7 mouse cellular contexts compared by ENCODE assay signal in the genomic region with DNA sequence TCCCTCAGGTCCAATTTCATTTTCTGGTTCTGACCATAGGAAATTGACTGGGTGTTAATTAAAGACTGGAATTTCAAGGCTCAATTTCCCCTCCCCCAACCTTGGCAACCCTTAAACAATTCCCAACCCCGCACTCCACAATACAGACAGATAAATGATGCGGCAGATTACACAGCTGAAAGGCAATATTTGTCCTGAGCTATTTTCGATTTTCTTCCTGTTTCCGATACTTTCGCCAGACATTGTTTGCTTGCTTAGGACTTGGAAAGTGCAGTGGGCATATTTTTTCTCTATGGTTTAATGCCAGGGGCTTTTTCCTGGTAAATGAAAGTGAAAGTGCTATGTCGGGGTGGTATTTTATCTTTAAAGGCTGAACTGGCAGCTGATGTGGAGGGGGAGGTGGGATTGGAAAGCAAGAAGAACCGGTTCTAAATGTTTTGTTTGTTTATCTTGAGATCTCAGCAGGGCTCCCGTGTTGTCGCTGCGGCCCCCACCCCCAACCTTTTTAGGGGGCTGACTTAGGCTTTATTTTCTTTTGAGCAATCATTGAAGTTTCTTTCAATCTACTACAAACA. TPM values are rescaled to one million over a fixed set of nuclear protein-coding genes. Genes with fewer than 3 reads are reported as not detected.
DNase-seq lines count a peak whose midpoint lies in the region; TF ChIP-seq lines count a peak whose summit lies in the region.

No protein-coding gene starts in this region.

- H3K27ac ChIP-seq in ES-Bruce4 (ENCODE audit: insufficient read depth, low read length): no peak overlapping the region

- peak; percentile 16 to 50 for DNase-seq in adrenal gland, postnatal 36 days
- DNase-seq in fibroblast of lung, adult 2 months (ENCODE audit: low read depth): peak; percentile 12
- peak; percentile 23 for DNase-seq in heart, postnatal 4 days
- DNase-seq in layer of hippocampus, adult 8-10 months (ENCODE audit: low spot score in 2 of 2): peak; percentile 9 to 14
- DNase-seq in lung, postnatal 25 days (ENCODE audit: low spot score): peak; percentile 67
- peak; percentile 43 for DNase-seq in splenic B cell, adult 2 months (ENCODE audit: low read depth, low spot score)

- TF ChIP-seq EP300 in ES-Bruce4 (IDR thresholded peaks at IDR 0.05; ENCODE audit: insufficient read depth, low read depth, low read length): 0 out of 2 replicates have a peak, but pooled peaks have one; percentile 12

- H3K27me3 ChIP-seq in ES-Bruce4 (ENCODE audit: control insufficient read depth, insufficient read depth, low read length, poor library complexity, severe bottlenecking): no peaks in the 10 kb centered on the region
- no peaks in the 10 kb centered on the region; the same call in 1 of the 2 replicates for H3K27me3 ChIP-seq in splenic B cell, adult 2 months (ENCODE audit: control insufficient read depth, insufficient read depth, low read length, poor library complexity, severe bottlenecking)

- H3K9ac ChIP-seq in ES-Bruce4 (ENCODE audit: low read depth, poor library complexity, severe bottlenecking): no peak overlapping the region

- no peak for TF ChIP-seq CTCF in ES-Bruce4 (IDR thresholded peaks at IDR 0.05; ENCODE audit: low read depth, low read length)

- TF ChIP-seq POLR2A in ES-Bruce4 (IDR thresholded peaks at IDR 0.05; ENCODE audit: insufficient read depth, low read length): no peak

- no peak overlapping the region for H3K4me3 ChIP-seq in ES-Bruce4 (ENCODE audit: low read depth, low read length)

- no peaks in the 10 kb centered on the region for H3K4me1 ChIP-seq in ES-Bruce4 (ENCODE audit: control insufficient read depth, insufficient read depth, low read length)

- no peaks in the 10 kb centered on the region for H3K36me3 ChIP-seq in ES-Bruce4 (ENCODE audit: control insufficient read depth, insufficient read depth, low read length, poor library complexity, severe bottlenecking)
- H3K36me3 ChIP-seq in splenic B cell, adult 2 months (ENCODE audit: control insufficient read depth, insufficient read depth, low read length, poor library complexity, severe bottlenecking): no peaks in the 10 kb centered on the region

- H3K9me3 ChIP-seq in ES-Bruce4 (replicated peaks; ENCODE audit: control insufficient read depth, insufficient read depth, low read length, poor library complexity, severe bottlenecking): no peaks in the 10 kb centered on the region

RNA-seq across cellular contexts. Expression of gene Adamts6, which starts 1.8 kb away (rescaled TPM):
- polyA plus RNA-seq in ES-Bruce4 (2011; ENCODE audit: insufficient read depth, insufficient read length, low read depth, missing spikeins): 2.1 and 2.3 TPM in 2 replicates
- 1 to 10 TPM; 2.5 to 4.5 TPM for total RNA-seq in adrenal gland, postnatal 36 days (2021)
- 10 to 100 TPM; 19.9 to 21.8 TPM for total RNA-seq in heart, postnatal 4 days (2021)
- 1 to 10 TPM; 3.8 to 4.9 (median 4.2) TPM for total RNA-seq in layer of hippocampus, adult 8-10 months (2022)

RNA-seq across cellular contexts. Expression of gene Ppwd1, which starts 57.2 kb away (rescaled TPM):
- polyA plus RNA-seq in ES-Bruce4 (2011; ENCODE audit: insufficient read depth, insufficient read length, low read depth, missing spikeins): 54.8 and 57.4 TPM in 2 replicates
- total RNA-seq in adrenal gland, postnatal 36 days (2021): 10 to 100 TPM; 14.0 to 14.2 TPM
- 10 to 100 TPM; 10.2 to 11.6 TPM for total RNA-seq in heart, postnatal 4 days (2021)
- total RNA-seq in layer of hippocampus, adult 8-10 months (2022): 10 to 100 TPM; 13.4 to 16.2 (median 14.7) TPM

RNA-seq across cellular contexts. Expression of gene Cenpk, which starts 57.4 kb away (rescaled TPM):
- polyA plus RNA-seq in ES-Bruce4 (2011; ENCODE audit: insufficient read depth, insufficient read length, low read depth, missing spikeins): 42.2 and 44.0 TPM in 2 replicates
- total RNA-seq in adrenal gland, postnatal 36 days (2021): 1 to 10 TPM; 2.4 to 2.7 TPM
- 10 to 100 TPM; 10.2 to 13.5 TPM for total RNA-seq in heart, postnatal 4 days (2021)
- total RNA-seq in layer of hippocampus, adult 8-10 months (2022): 1 to 10 TPM in 2 of 4 experiments, under 1 TPM in 2; 0.63 to 1.5 (median 1.2) TPM

Comparison
In these comparisons a context has a peak if more than half of its experiments do, and no peak if none do; other contexts are left out.
1. DNase-seq: peak in every context shown above with its lines; median percentile 67 in lung, postnatal 25 days; 43 in splenic B cell, adult 2 months; 33 in adrenal gland, postnatal 36 days; 23 in heart, postnatal 4 days; 12 in fibroblast of lung, adult 2 months; 12 in layer of hippocampus, adult 8-10 months.